Mouse (Mus musculus): ENCODE results near the gene Plcb4. TPM values are rescaled to one million over a fixed set of nuclear protein-coding genes. Genes with fewer than 3 reads are reported as not detected.
A peak's percentile ranks its signal among the peaks of the same experiment; 100 is the strongest.

Gene Plcb4
- polyA plus RNA-seq, 1 experiment = 20.3 TPM

DNA sequence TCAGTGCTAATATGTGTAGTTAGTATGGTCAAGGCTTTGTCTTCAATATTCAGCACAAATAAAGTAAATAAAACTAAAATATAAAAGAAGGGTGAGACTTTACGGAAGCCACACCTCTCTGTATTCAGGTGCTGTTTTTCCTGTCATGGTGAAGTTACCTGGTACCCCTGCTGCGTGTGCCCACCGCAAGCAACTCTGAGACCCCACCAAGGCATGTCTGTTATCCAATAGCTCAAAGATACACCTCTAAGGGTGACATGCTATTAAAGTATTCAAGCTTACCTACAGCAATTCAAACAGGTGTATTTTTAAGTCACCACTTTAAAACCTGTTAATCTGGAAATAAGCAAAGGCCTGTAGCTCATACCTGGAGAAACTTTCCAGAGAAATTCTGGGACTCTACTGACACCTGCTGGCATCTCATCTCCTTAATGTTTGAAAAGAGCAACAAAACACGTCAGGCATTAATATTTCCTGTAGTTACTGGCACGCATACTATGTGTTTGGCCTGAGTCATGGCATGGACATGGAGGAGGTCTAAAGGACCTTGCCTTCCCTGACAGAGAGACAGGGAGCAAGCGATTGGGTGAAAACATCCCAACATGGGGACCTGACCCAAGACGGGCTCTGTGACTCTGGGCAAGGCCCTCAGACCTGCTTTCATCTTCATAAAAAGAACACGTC, 268.0 kb downstream of the Plcb4 start:
- Histone ChIP-seq H3K4me1 (ENCODE audit: control insufficient read depth, insufficient read depth, low read length) (no peaks in the 10 kb centered on the region), H3K4me3 (replicated peaks; ENCODE audit: extremely low read depth, low read depth, low read length) (no peak overlapping the region)
- peak; percentile 37 for DNase-seq
- TF ChIP-seq POLR2A (IDR thresholded peaks at IDR 0.05; ENCODE audit: borderline replicate concordance, extremely low read depth, low read depth, low read length) (no peak), CTCF (IDR thresholded peaks at IDR 0.05; ENCODE audit: insufficient read depth, low read length) (no peak; the same call in 1 of the 2 replicates)
- 60% methylated on average over 8 of the region's 8 CpGs for WGBS

DNA sequence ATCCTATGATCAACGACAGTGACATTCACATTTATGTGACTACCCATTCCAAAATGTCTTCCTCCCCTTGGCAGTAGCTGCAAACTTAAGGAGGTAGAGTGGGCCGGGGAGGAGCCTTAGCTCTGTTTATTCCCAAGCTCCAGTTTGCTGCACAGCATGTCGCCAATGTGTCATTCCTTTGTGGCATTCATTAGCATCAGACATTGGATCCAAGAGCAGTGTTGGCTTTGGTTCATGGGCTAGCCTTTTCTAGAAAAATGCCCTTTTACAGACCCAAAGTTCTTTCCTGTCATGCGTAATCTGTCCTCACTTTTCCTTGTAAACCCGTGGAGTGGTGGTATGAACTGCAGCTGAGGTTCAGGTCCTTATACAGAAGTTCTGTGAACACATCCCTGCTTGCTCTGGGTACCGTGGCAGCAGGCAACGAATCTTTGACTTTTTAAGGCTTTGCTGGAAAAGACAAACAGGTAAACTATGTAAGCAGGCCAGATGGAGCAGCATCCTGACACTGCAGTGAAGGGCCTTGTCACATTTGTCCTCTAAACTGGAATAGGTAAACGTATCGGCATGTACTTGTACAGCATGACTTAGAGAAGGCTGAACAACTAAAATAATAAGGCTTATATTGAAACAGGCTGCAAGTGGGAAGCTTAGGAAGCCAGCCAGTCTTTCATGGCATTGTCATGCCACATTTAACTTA, 270.4 kb downstream of the Plcb4 start:
- TF ChIP-seq POLR2A (IDR thresholded peaks at IDR 0.05; ENCODE audit: borderline replicate concordance, extremely low read depth, low read depth, low read length) = no peak
- TF ChIP-seq CTCF (IDR thresholded peaks at IDR 0.05; ENCODE audit: insufficient read depth, low read length) = no peak
- H3K4me1 ChIP-seq (ENCODE audit: control insufficient read depth, insufficient read depth, low read length) = no peaks in the 10 kb centered on the region
- WGBS = 80% methylated on average over 9 of the region's 9 CpGs
- no peak for DNase-seq
- no peak overlapping the region for H3K4me3 ChIP-seq (replicated peaks; ENCODE audit: extremely low read depth, low read depth, low read length)

DNA sequence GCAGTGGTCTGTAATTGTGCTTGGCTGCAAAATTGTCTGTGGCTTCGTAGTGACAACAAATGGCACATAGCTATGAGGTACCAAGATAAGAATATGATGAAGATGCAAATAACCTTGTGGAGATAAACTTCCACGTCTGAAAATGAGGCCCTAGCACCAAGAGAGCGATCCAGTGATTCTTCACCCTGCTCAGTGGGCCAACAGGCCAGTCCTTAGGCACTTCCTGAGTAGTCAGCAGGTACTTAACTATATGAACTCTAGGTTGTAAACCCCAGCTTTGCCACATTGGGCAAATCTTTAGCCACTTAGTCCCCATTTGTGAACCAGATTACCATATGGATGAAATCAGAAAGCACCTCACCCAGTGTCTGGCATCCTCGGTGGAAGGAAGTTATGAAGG, 271.9 kb downstream of the Plcb4 start:
- no peaks in the 10 kb centered on the region for H3K4me1 ChIP-seq (ENCODE audit: control insufficient read depth, insufficient read depth, low read length)
- H3K4me3 ChIP-seq (replicated peaks; ENCODE audit: extremely low read depth, low read depth, low read length) = no peak overlapping the region
- TF ChIP-seq POLR2A (IDR thresholded peaks at IDR 0.05; ENCODE audit: borderline replicate concordance, extremely low read depth, low read depth, low read length) (no peak), CTCF (IDR thresholded peaks at IDR 0.05; ENCODE audit: insufficient read depth, low read length) (no peak)
- DNase-seq = no peak
- WGBS = 72% methylated on average over 4 of the region's 4 CpGs

DNA sequence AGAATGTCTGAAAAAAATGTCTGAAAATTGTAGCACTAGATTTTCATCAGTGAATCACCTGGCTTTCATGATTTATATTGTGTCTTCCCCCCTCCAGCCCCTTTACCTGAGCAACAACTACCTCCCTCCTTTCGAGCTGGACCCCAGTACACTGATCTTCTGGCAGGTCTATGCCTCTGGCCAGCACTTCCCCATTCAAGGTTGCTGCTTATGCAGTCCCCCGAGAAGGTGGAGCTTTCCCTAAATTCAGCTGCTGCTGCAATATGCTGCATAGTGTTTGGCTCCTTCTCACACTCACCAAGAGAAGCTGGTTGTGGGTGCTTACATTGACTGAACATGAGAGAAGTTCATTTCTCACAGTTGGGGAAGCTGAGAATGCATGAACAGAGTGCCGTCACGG, 273.8 kb downstream of the Plcb4 start:
- no peak for TF ChIP-seq POLR2A (IDR thresholded peaks at IDR 0.05; ENCODE audit: borderline replicate concordance, extremely low read depth, low read depth, low read length)
- TF ChIP-seq CTCF (IDR thresholded peaks at IDR 0.05; ENCODE audit: insufficient read depth, low read length) = no peak
- no peak for DNase-seq
- H3K4me1 ChIP-seq (ENCODE audit: control insufficient read depth, insufficient read depth, low read length) = no peaks in the 10 kb centered on the region
- no peak overlapping the region for H3K4me3 ChIP-seq (replicated peaks; ENCODE audit: extremely low read depth, low read depth, low read length)
- 86% methylated on average over 4 of the region's 4 CpGs for WGBS

DNA sequence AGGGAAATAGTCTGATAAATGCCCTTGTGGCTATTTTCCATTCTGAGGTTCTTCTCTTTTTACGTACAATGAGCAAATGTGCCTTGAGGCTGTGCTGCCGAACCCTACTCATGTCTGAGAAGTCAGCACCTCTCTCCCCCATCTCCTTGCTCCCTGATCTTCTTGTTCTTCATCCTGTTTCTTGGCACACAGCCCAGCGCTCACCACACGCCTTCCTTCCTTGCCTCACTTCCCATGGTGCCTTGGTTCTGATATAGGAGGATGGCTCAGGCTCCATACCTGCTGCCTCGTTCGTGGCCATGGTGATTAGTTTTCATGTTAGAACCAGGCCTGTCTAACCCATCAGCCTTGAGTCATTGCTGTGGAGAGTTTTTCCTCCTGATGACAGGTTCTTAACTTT, 277.6 kb downstream of the Plcb4 start:
- no peak for DNase-seq
- no peak overlapping the region for H3K4me3 ChIP-seq (replicated peaks; ENCODE audit: extremely low read depth, low read depth, low read length)
- no peaks in the 10 kb centered on the region for H3K4me1 ChIP-seq (ENCODE audit: control insufficient read depth, insufficient read depth, low read length)
- TF ChIP-seq POLR2A (IDR thresholded peaks at IDR 0.05; ENCODE audit: borderline replicate concordance, extremely low read depth, low read depth, low read length) = no peak
- no peak for TF ChIP-seq CTCF (IDR thresholded peaks at IDR 0.05; ENCODE audit: insufficient read depth, low read length)
- WGBS = 66% methylated on average over 6 of the region's 6 CpGs

DNA sequence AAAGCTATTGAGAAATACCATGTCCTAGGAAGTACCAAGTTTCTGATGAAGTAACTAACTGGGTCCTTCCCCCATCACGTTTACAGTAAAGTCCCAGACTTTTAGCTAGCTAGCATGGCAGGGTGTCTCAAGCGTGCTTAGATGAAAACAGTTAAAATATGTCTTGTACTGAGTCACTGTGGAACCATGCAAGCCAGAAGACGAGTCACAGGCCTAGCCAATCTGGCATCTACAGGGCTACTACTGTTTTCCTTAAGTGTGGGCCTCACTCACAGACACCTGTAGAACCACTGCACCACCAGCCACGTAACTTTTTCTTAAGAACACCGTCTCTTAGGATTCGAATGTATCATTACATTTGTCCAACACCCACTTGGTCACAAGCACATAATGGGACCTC, 278.8 kb downstream of the Plcb4 start:
- Histone ChIP-seq H3K4me3 (replicated peaks; ENCODE audit: extremely low read depth, low read depth, low read length) (no peak overlapping the region), H3K4me1 (ENCODE audit: control insufficient read depth, insufficient read depth, low read length) (no peaks in the 10 kb centered on the region)
- WGBS = 94% methylated on average over 6 of the region's 6 CpGs
- TF ChIP-seq POLR2A (IDR thresholded peaks at IDR 0.05; ENCODE audit: borderline replicate concordance, extremely low read depth, low read depth, low read length) = no peak
- TF ChIP-seq CTCF (IDR thresholded peaks at IDR 0.05; ENCODE audit: insufficient read depth, low read length) = no peak
- no peak for DNase-seq

DNA sequence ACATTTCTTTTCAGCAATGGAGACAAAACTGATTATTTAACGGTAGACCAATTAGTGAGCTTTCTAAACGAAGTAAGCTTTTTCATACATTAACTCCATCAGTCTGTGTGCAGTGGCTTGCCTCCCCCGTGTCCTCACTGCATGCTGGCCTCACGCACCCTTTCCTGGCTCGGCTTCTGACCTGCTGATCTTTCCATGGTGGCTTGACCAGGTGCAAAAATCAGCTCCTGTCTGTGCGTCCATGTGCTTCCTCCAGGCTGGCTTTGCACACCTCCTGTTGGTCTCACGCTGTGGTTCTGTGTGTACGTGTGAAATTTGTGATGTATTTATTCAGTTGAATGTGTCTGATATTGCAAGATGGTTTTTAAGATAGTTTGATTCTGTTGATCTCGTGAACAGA, 281.1 kb downstream of the Plcb4 start:
- no peak for DNase-seq
- 81% methylated on average over 9 of the region's 9 CpGs for WGBS
- H3K4me1 ChIP-seq (ENCODE audit: control insufficient read depth, insufficient read depth, low read length) = no peaks in the 10 kb centered on the region
- TF ChIP-seq POLR2A (IDR thresholded peaks at IDR 0.05; ENCODE audit: borderline replicate concordance, extremely low read depth, low read depth, low read length) (no peak), CTCF (IDR thresholded peaks at IDR 0.05; ENCODE audit: insufficient read depth, low read length) (no peak)
- no peak overlapping the region for H3K4me3 ChIP-seq (replicated peaks; ENCODE audit: extremely low read depth, low read depth, low read length)

DNA sequence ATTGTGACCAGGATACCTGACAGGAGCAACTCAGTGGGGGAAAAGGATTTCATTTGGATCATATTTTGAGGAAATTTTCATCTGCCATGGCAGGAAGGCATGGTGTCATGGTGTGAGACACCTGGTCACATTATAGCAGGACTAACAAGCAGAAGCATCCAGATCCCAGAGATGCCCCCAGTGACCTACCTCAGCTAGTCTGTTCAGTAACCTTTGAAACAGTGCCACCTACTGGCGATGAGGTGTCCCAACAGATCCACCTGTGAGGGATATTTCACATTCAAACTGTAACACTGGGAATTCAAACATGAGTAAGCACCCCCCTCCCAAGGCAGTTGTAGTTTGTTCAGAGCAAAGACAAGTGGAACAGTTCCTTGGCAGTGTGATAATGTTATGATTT, 289.0 kb downstream of the Plcb4 start:
- no peak overlapping the region for H3K4me3 ChIP-seq (replicated peaks; ENCODE audit: extremely low read depth, low read depth, low read length)
- DNase-seq = no peak
- TF ChIP-seq CTCF (IDR thresholded peaks at IDR 0.05; ENCODE audit: insufficient read depth, low read length) = 0 out of 2 replicates have a peak, but pooled peaks have one; percentile 3
- no peak for TF ChIP-seq POLR2A (IDR thresholded peaks at IDR 0.05; ENCODE audit: borderline replicate concordance, extremely low read depth, low read depth, low read length)
- WGBS = 80% methylated on average over 1 of the region's 1 CpGs
- no peaks in the 10 kb centered on the region for H3K4me1 ChIP-seq (ENCODE audit: control insufficient read depth, insufficient read depth, low read length)

DNA sequence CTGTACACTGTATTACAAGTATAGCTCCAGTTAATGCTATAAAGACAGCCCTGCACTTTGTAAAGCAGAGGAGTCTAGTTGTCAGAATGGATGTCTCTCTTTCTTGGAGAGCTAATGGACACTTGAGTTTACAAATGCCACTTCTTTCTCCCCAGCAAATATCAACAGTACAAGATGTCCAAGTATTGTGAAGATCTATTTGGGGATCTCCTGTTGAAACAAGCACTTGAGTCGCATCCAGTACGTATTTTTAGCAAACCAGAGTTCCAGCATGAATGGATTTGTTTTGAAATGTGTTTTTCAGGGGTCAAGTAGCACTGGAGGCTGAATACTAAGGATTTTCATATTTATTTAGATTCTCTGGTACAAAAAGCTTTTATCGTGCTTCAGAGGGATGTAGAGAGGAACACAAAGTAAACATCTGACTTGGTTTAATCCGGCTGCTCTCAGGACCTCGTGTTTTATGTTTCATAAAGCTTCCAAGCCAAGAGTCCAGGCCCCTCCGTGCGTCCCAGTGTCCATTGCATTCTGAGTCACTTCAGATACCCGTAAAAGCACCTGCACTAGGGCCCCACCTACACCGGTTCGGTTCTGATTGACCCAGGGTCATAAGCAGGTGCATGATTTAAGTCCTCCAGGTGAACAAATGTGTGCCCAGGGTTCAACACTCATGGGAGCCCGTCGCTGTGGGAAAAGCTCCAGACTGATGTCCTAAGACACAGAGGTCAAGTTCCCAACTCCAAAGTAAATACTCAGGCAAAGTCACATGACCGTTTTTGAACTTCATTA, 296.1 kb downstream of the Plcb4 start:
- Histone ChIP-seq H3K4me1 (ENCODE audit: control insufficient read depth, insufficient read depth, low read length) (peaks cover 23% of the 10 kb centered on the region), H3K4me3 (replicated peaks; ENCODE audit: extremely low read depth, low read depth, low read length) (no peak overlapping the region)
- WGBS = 38% methylated on average over 13 of the region's 13 CpGs
- peak; percentile 8 for DNase-seq
- TF ChIP-seq CTCF (IDR thresholded peaks at IDR 0.05; ENCODE audit: insufficient read depth, low read length) (no peak), POLR2A (IDR thresholded peaks at IDR 0.05; ENCODE audit: borderline replicate concordance, extremely low read depth, low read depth, low read length) (no peak)
